Mouse (Mus musculus): ENCODE results near the gene Krt23.

Krt23 gene

DNA sequence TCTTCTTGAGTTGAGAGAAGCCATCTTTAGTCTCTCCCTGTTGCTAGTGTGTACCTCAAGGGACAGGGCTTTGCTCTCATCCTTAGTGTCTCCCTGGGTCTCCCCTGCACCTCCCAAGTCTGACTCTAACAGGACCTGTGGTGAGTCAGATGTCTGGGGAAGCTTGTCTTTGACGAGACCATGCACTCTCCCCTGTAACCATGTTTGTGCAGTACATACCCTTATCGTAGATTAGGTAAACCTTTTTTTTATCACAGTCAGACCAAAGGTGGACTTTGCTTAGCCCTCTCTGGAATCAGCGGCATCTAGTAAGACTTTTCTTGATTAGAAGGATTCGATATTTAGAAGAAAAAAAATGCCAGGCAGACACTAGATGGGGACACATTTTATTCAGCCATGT, 38.9 kb downstream of the Krt23 start:
- DNase-seq (ENCODE audit: low read depth), result no peak

DNA sequence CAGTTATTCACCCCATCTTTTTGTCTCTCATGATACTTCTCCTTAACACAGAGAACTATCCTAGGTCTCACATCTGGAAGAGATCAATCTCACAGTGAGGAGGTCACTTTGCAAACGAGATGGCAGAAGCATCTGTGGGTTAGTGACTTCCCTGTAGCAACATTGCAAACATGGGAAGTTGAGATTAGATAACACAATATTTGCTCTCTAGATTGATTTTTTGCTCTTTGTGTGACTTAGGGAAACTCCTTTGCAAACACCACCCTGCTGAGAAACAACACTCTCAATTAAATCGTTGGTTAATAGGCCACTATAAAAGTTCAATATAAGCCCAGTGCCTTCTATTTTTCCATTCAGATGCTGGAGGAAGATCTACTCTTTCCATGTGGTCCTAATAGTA, 44.2 kb downstream of the Krt23 start:
- no peak for DNase-seq (ENCODE audit: low read depth)

DNA sequence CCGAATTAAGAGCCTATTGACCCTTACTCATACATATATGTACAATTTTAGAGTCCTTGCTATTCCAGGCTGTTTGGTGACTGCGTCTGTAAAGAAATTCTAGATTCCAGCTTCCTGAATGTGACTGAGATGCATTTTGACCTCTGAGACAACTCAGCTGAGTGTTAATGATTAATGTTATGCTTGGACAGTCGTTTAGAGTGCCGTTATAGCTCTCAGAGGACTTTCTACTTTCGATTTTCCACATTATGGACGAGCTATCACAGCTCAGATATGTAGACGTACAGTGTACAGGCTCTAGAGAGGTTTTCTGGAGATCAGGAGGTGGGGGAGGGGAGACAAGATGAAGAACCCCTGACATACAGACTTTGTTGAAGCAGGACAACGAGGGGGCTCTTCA, 51.7 kb downstream of the Krt23 start:
- no peak for DNase-seq (ENCODE audit: low read depth)

DNA sequence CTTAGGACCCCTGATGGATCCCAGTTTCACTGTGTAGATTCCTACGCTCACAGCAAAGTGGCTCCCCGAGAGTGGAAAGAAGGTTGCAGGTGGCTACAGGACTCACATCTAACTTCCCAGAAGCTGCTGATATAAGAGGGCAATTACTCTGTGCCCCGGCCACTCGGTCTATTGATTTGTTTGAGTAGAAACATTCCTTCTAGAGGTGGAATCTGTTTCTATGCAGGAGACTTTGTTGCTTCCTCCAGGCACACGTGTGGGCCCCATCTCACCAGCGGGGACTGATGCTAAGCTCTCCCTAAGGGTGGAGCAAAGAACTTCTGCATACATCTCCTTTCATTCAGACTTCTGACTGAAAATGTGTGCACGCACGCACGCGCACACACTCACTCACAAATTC, 53.5 kb downstream of the Krt23 start:
- no peak for DNase-seq (ENCODE audit: low read depth)

DNA sequence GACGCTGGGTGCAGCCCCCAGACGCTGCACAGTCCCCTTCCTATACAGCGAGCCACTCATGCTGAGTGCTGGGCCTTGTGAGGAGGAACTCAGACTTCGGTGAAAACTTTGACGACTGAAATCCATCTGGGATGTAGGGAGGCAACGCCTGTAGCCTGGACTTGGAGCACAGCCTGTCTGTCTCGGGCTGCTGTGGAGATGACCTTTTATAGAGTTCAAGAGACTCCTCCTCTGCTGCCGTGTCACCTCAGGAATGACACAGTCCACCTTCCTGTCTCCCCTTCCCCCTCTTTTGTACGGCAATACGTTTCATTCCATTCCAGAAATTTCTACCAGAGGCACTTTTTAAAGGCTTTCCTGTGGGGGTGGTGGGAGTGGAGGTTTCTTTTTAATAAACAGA, 55.0 kb downstream of the Krt23 start, which contains the start of gene Krt20:
Gene Krt20, minus strand, starts transcription at position 179 of the 400 bp plus-strand sequence.
- no peak for DNase-seq (ENCODE audit: low read depth)

DNA sequence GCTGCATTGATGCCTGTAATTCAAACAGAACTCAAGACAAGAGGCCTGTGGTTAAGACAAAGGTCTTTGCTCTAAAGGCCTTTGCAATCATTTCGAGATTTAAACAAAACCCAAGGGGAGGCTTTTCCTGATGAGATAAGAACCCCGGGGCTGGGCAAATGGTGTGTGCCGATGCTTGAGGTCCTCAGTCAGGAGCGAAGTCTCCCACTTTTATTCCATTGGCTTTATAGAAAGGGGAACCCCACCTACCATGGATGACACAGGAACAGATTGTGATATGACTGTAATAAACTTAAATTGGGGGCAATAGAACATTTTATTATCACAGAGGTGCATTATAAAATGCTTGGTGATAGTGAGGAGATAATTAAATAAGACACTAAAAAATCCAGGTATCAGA, 56.3 kb downstream of the Krt23 start:
- DNase-seq (ENCODE audit: low read depth), result no peak

DNA sequence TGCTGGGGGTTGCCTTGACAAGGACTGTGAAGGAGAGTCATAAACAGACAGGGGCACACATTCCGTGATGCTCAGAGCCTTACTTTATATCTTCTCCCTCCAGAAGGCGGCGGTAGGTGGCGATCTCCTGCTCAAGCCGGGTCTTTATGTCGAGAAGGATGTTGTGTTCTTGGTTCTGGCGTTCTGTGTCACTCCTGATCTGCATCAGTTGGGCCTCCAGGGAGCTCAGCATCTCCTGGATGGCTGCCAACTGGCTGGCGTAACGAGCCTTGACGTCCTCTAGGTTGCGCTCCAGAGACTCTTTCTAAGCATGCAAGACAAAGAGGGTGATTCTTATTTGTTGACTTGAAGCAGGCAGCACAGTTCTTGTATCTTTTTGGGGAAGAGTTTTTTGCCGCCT, 62.3 kb downstream of the Krt23 start:
- no peak for DNase-seq (ENCODE audit: low read depth)
